Mouse (Mus musculus): ENCODE data around the gene Il22ra2. TPM values are rescaled to one million over a fixed set of nuclear protein-coding genes. Genes with fewer than 3 reads are reported as not detected.

The Il22ra2 gene
- polyA plus RNA-seq (2015; fragmentation: Nextera tagmentation; extraction: Ambion mirVana): not detected in 2 replicates

DNA sequence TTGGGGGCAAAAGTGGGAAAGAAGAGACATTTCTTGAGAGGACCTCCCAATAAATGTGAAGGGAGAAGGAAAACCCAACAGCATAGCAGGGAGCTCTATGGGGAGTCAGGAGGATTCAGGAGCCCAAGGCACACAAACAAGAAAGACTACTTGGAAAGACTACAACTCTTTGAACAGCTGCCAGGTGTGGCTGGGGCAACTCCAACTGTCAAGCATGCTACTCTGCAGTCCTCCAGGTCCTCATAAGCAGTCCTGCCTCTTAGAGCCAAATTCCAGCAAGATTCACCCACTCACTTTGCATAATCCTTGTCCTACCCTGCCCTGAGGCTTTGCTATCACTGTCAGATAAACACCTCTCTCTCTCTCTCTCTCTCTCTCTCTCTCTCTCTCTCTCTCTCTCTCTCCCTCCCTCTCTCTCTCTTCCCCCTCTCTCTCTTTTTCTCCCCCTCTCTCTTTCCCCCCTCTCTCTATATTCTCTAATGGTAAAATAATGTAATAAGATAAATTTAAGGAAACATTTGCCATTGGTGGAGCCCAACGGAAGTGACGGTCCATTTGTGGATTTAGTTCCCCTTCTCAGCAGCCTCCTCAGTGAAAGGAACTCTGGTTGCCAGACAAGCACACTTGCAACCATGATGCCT is at the start of gene Il22ra2:
TSS of gene Il22ra2 (plus strand) at position 591 of the 641 bp plus-strand sequence.

DNA sequence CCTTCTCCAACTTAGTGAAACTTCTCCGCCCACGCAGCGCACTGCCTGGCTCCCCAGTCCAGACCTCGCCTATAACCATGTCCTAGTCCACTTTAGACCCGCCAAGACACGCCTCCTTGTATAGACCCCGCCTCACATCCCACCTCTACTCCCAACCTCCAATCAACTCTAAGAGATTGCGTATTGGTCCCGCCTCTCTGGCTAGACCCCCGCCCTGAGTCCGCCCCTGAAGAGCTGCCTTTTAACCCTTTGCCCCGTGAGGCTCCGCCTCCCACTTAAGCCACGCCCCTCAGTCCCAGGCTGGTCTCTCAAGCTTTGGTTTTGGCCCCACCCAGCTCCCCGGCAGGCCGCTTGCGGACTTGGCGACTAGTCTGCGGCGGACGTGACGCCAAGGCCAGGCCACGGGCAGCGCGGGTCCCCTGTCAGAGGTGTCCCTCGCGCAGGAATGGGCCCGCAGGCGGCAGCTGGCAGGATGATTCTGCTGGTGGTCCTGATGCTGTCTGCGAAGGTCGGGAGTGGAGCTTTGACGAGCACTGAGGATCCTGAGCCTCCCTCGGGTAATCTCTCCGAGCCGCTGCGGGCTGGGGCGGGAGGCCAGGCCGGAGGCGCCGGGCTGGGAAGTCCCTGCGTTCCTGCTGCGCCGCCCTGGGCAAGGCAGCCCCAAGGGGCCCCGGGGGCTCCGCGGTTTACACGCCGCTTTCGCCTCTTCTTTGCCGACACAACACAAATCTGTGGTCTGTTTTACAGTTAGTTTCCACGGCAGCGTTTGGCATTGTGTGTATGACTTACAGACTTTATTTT is 30.0 kb upstream of the Il22ra2 start, which contains the start of gene Ifngr1:
TSS of gene Ifngr1 (plus strand) at position 309 of the 801 bp plus-strand sequence.

Other genes with a start within 250 kb of the Il22ra2 start
- 53.7 and 54.5 TPM in 2 replicates for gene Ifngr1, start 30.0 kb upstream of the Il22ra2 start, polyA plus RNA-seq (2015; fragmentation: Nextera tagmentation; extraction: Ambion mirVana)
- gene Il20ra, start 90.6 kb downstream of the Il22ra2 start, polyA plus RNA-seq (2015; fragmentation: Nextera tagmentation; extraction: Ambion mirVana): 0.75 and 0.84 TPM in 2 replicates
- 0.14 and 0.23 TPM in 2 replicates for gene Slc35d3, start 229.5 kb downstream of the Il22ra2 start, polyA plus RNA-seq (2015; fragmentation: Nextera tagmentation; extraction: Ambion mirVana)